Mouse (Mus musculus) kidney, embryonic 15.5 days (tissue): ENCODE results near the gene Ehd2. TPM values are rescaled to one million over a fixed set of nuclear protein-coding genes. Genes with fewer than 3 reads are reported as not detected.

Experiments
- ATAC-seq: fragments of 200-750 bp; cut with Nextera tagmentation; replicated peaks from 2 replicates; pipeline ENCODE4 v1.8.0; 2017; ENCODE audit warnings: moderate TSS enrichment; ENCODE audit not compliant: low FRiP score
- H3K27ac ChIP-seq: fragments of 300-500 bp; sonication (generic); 2 replicates; pipeline ENCODE4 v1.5.1; 2015; ENCODE audit warnings: mild to moderate bottlenecking, inconsistent platforms
- H3K27me3 ChIP-seq: fragments of 300-500 bp; sonication (generic); 2 replicates; pipeline ENCODE4 v1.6.1; 2015; ENCODE audit warnings: inconsistent platforms
- H3K36me3 ChIP-seq: fragments of 300-500 bp; sonication (generic); 2 replicates; pipeline ENCODE4 v1.6.1; 2015; ENCODE audit warnings: inconsistent platforms
- H3K4me1 ChIP-seq: fragments of 300-500 bp; sonication (generic); 2 replicates; pipeline ENCODE4 v1.6.1; 2015; ENCODE audit warnings: inconsistent platforms
- H3K4me2 ChIP-seq: fragments of 300-500 bp; sonication (generic); 2 replicates; pipeline ENCODE4 v1.6.1; 2015; ENCODE audit warnings: moderate library complexity, mild to moderate bottlenecking, inconsistent platforms
- H3K4me3 ChIP-seq: fragments of 300-500 bp; sonication (generic); replicated peaks from 2 replicates; pipeline ENCODE4 v1.5.1; 2015; ENCODE audit warnings: mild to moderate bottlenecking, inconsistent platforms
- H3K9ac ChIP-seq: fragments of 300-500 bp; sonication (generic); 2 replicates; pipeline ENCODE4 v1.6.1; 2015; ENCODE audit warnings: mild to moderate bottlenecking, inconsistent platforms
- H3K9me3 ChIP-seq: fragments of 300-500 bp; sonication (generic); replicated peaks from 2 replicates; pipeline ENCODE4 v1.6.1; 2016; ENCODE audit warnings: inconsistent platforms
- WGBS: fragments of 180-500 bp; shearing (Covaris S2); methylation state at CpG from one replicate; pipeline ENCODE4 v1.1.7; 2015; ENCODE audit warnings: mixed read lengths; 5-methylcytosine and 5-hydroxymethylcytosine counted together
- polyA plus RNA-seq: library from polyadenylated mRNA; unstranded; fragments of >200 nt; fragmentation: Nextera tagmentation; extraction: Ambion mirVana; gene quantifications from 2 replicates; pipeline ENCODE4 v1.2.1, GENCODE M21; 2015

Ehd2 gene
- polyA plus RNA-seq = 39.4 and 39.5 TPM in 2 replicates

- Histone ChIP-seq H3K4me1 (peaks cover 34% of the 10 kb centered on the region), H3K9ac (peak within 1 kb of the TSS; percentile 32), H3K4me3 (peak within 1 kb of the TSS; percentile 51), H3K4me2 (peak within 1 kb of the TSS; percentile 69), H3K36me3 (peaks cover 18% of the 10 kb centered on the region), H3K27me3 (no peaks in the 10 kb centered on the region), H3K9me3 (no peaks in the 10 kb centered on the region), H3K27ac (0 out of 2 replicates have a peak within 1 kb of the TSS, but pooled peaks have one; percentile 19)
- under 1% methylated on average over 22 of the region's 22 CpGs for WGBS
- ATAC-seq = peak; percentile 84
These were observed at the start of gene Ehd2 for GRCm38 (mm10) chr7:15967312-15967711. Ehd2 (minus strand) TSS chr7:15967567.

- 0 out of 2 replicates have a peak overlapping the region, but pooled peaks have one; percentile 51 for H3K27ac ChIP-seq
- H3K27me3 ChIP-seq = no peaks in the 10 kb centered on the region
- peaks cover 44% of the 10 kb centered on the region for H3K4me1 ChIP-seq
- no peak for ATAC-seq
- H3K9ac ChIP-seq = no peak overlapping the region
- no peaks in the 10 kb centered on the region for H3K9me3 ChIP-seq
- no peaks in the 10 kb centered on the region for H3K36me3 ChIP-seq
- no peak overlapping the region for H3K4me3 ChIP-seq
- H3K4me2 ChIP-seq = no peak overlapping the region
- 90% methylated on average over 5 of the region's 5 CpGs for WGBS
These were observed 48.0 kb upstream of the Ehd2 start for GRCm38 (mm10) chr7:16015384-16015783.

GRCm38 (mm10) chr7:16014521-16015175 lies 47.3 kb upstream of the Ehd2 start:
- 76% methylated on average over 8 of the region's 8 CpGs for WGBS
- peak overlapping the region; percentile 51 for H3K27ac ChIP-seq

GRCm38 (mm10) chr7:16013722-16014275 lies 46.4 kb upstream of the Ehd2 start:
- Histone ChIP-seq H3K4me1 (peaks cover 38% of the 10 kb centered on the region), H3K4me2 (no peak overlapping the region), H3K4me3 (no peak overlapping the region), H3K27ac (no peak overlapping the region), H3K9me3 (no peaks in the 10 kb centered on the region), H3K9ac (no peak overlapping the region), H3K36me3 (no peaks in the 10 kb centered on the region), H3K27me3 (no peaks in the 10 kb centered on the region)
- ATAC-seq = no peak
- 76% methylated on average over 5 of the region's 5 CpGs for WGBS

More at GRCm38 (mm10) chr7:16014521-16015175, 47.3 kb upstream of the Ehd2 start:
- Histone ChIP-seq H3K4me1 (peaks cover 39% of the 10 kb centered on the region), H3K4me3 (no peak overlapping the region), H3K9ac (no peak overlapping the region), H3K9me3 (no peaks in the 10 kb centered on the region), H3K36me3 (no peaks in the 10 kb centered on the region), H3K4me2 (no peak overlapping the region), H3K27me3 (no peaks in the 10 kb centered on the region)
- ATAC-seq = no peak

- Histone ChIP-seq H3K36me3 (no peaks in the 10 kb centered on the region), H3K27me3 (no peaks in the 10 kb centered on the region), H3K9ac (no peak overlapping the region), H3K27ac (no peak overlapping the region), H3K4me1 (peaks cover 32% of the 10 kb centered on the region), H3K4me2 (no peak overlapping the region), H3K4me3 (no peak overlapping the region), H3K9me3 (no peaks in the 10 kb centered on the region)
- ATAC-seq = 0 out of 2 replicates have a peak, but pooled peaks have one; percentile 27
- 57% methylated on average over 11 of the region's 11 CpGs for WGBS
These were observed 45.4 kb upstream of the Ehd2 start for GRCm38 (mm10) chr7:16012576-16013263.

GRCm38 (mm10) chr7:16011418-16012085 lies 44.2 kb upstream of the Ehd2 start:
- H3K27me3 ChIP-seq = no peaks in the 10 kb centered on the region
- H3K9me3 ChIP-seq = no peaks in the 10 kb centered on the region
- H3K27ac ChIP-seq = no peak overlapping the region
- no peak overlapping the region for H3K4me2 ChIP-seq
- no peak for ATAC-seq
- 80% methylated on average over 7 of the region's 7 CpGs for WGBS
- H3K9ac ChIP-seq = no peak overlapping the region
- peaks cover 32% of the 10 kb centered on the region for H3K4me1 ChIP-seq
- no peak overlapping the region for H3K4me3 ChIP-seq
- 0 out of 2 replicates have a peak, but pooled peaks cover 3% of the 10 kb centered on the region for H3K36me3 ChIP-seq

GRCm38 (mm10) chr7:16010649-16011048 lies 43.3 kb upstream of the Ehd2 start:
- H3K27ac ChIP-seq = no peak overlapping the region
- no peak for ATAC-seq
- no peak overlapping the region for H3K4me3 ChIP-seq
- H3K4me2 ChIP-seq = no peak overlapping the region
- no peaks in the 10 kb centered on the region for H3K27me3 ChIP-seq
- H3K36me3 ChIP-seq = 0 out of 2 replicates have a peak, but pooled peaks cover 3% of the 10 kb centered on the region
- H3K9me3 ChIP-seq = no peaks in the 10 kb centered on the region
- WGBS = 81% methylated on average over 5 of the region's 5 CpGs
- peaks cover 32% of the 10 kb centered on the region for H3K4me1 ChIP-seq
- H3K9ac ChIP-seq = no peak overlapping the region

- Histone ChIP-seq H3K36me3 (0 out of 2 replicates have a peak, but pooled peaks cover 3% of the 10 kb centered on the region), H3K4me1 (peaks cover 27% of the 10 kb centered on the region), H3K27ac (no peak overlapping the region), H3K9me3 (no peaks in the 10 kb centered on the region), H3K9ac (no peak overlapping the region), H3K27me3 (no peaks in the 10 kb centered on the region), H3K4me3 (no peak overlapping the region), H3K4me2 (no peak overlapping the region)
- 91% methylated on average over 7 of the region's 7 CpGs for WGBS
- no peak for ATAC-seq
These were observed 42.3 kb upstream of the Ehd2 start for GRCm38 (mm10) chr7:16009636-16010035.

GRCm38 (mm10) chr7:16005020-16005419 lies 37.7 kb upstream of the Ehd2 start:
- H3K9ac ChIP-seq = no peak overlapping the region
- H3K4me2 ChIP-seq = no peak overlapping the region
- H3K27me3 ChIP-seq = no peaks in the 10 kb centered on the region
- no peak overlapping the region for H3K4me3 ChIP-seq
- 0 out of 2 replicates have a peak, but pooled peaks cover 9% of the 10 kb centered on the region for H3K36me3 ChIP-seq
- H3K4me1 ChIP-seq = peaks cover 6% of the 10 kb centered on the region; the same call in 1 of the 2 replicates
- WGBS = 81% methylated on average over 3 of the region's 3 CpGs
- ATAC-seq = no peak
- H3K9me3 ChIP-seq = no peaks in the 10 kb centered on the region
- no peak overlapping the region for H3K27ac ChIP-seq

GRCm38 (mm10) chr7:16004177-16004856 lies 37.0 kb upstream of the Ehd2 start:
- H3K36me3 ChIP-seq = 0 out of 2 replicates have a peak, but pooled peaks cover 11% of the 10 kb centered on the region
- H3K9me3 ChIP-seq = no peaks in the 10 kb centered on the region
- H3K4me1 ChIP-seq = peaks cover 6% of the 10 kb centered on the region; the same call in 1 of the 2 replicates
- no peak overlapping the region for H3K27ac ChIP-seq
- H3K4me3 ChIP-seq = no peak overlapping the region
- H3K27me3 ChIP-seq = no peaks in the 10 kb centered on the region
- 68% methylated on average over 12 of the region's 12 CpGs for WGBS
- no peak overlapping the region for H3K9ac ChIP-seq
- ATAC-seq = no peak
- no peak overlapping the region for H3K4me2 ChIP-seq

- Histone ChIP-seq H3K9me3 (no peaks in the 10 kb centered on the region), H3K27ac (no peak overlapping the region), H3K27me3 (no peaks in the 10 kb centered on the region), H3K9ac (no peak overlapping the region), H3K4me3 (no peak overlapping the region), H3K4me2 (no peak overlapping the region), H3K36me3 (peaks cover 17% of the 10 kb centered on the region), H3K4me1 (peaks cover 6% of the 10 kb centered on the region; the same call in 1 of the 2 replicates)
- no peak for ATAC-seq
- 85% methylated on average over 4 of the region's 4 CpGs for WGBS
These were observed 35.7 kb upstream of the Ehd2 start for GRCm38 (mm10) chr7:16003032-16003431.
